In the genomic region with DNA sequence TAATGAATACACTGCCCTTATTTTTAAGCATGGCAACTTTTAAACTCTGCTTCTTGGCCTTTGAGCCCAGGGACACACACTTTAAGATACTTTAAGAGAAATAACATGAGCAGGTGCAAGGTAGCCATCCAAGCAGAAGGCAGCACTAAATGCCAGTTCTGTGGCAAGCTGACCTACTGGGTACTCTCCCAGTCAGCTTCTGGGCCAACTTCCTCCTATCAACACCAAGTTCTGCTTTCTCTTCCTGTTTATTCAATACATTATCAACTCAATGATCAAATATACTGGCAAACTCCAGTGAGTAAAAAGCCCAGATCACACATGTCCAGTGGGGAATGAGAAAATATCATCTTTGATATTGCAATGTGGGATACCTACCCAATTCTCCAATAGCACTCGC, we compare ENCODE assay signal across 26 mouse cellular contexts. TPM values are rescaled to one million over a fixed set of nuclear protein-coding genes. Genes with fewer than 3 reads are reported as not detected.
DNase-seq lines count a peak whose midpoint lies in the region; ATAC-seq and TF ChIP-seq lines count a peak whose summit lies in the region.
"Had no signal": no experiment of that assay in that cellular context is flagged by ENCODE, and none has a peak within 500 bp of the region (broad histone marks: within the 10 kb centered on the region; RNA-seq: fewer than 3 reads in every experiment).

No protein-coding gene starts in this region.

- no peak overlapping the region for H3K9ac ChIP-seq in liver, adult 2 months (ENCODE audit: low read depth, low read length)
- no peak overlapping the region for H3K9ac ChIP-seq in MEL (ENCODE audit: control insufficient read depth, low read depth, low read length, poor library complexity, severe bottlenecking)
- no peak overlapping the region for H3K9ac ChIP-seq in hindbrain, embryonic 12.5 days
- H3K9ac ChIP-seq: embryonic facial prominence, embryonic 15.5 days; forebrain, embryonic 15.5 days; heart, embryonic 15.5 days; intestine, embryonic 15.5 days; limb, embryonic 13.5 days; liver, embryonic 14.5 days; lung, embryonic 15.5 days; midbrain, embryonic 13.5 days; neural tube, embryonic 12.5 days had no signal

- H3K27ac ChIP-seq in liver, adult 2 months (replicated peaks; ENCODE audit: insufficient read depth, low read depth, low read length): no peak overlapping the region
- H3K27ac ChIP-seq in MEL (ENCODE audit: control insufficient read depth, low read depth, low read length): no peak overlapping the region
- H3K27ac ChIP-seq in hindbrain, embryonic 12.5 days: no peak overlapping the region
- H3K27ac ChIP-seq: embryonic facial prominence, embryonic 15.5 days; forebrain, embryonic 15.5 days; heart, embryonic 15.5 days; intestine, embryonic 15.5 days; layer of hippocampus, adult 2 months; limb, embryonic 13.5 days; liver, embryonic 14.5 days; lung, embryonic 15.5 days; midbrain, embryonic 13.5 days; neural tube, embryonic 12.5 days had no signal

- peak in 1 of 2 experiments; percentile 47; a peak in 2 of 4 replicates for TF ChIP-seq EP300 in MEL (IDR thresholded peaks at IDR 0.05; ENCODE audit: low read depth in 1 of 2, low read length in 2 of 2)

- no peak overlapping the region for H3K4me3 ChIP-seq in liver, adult 2 months (ENCODE audit: insufficient read depth, low read depth, low read length)
- H3K4me3 ChIP-seq in MEL (ENCODE audit: control insufficient read depth in 1 of 2, insufficient read depth in 1 of 2, low read depth in 2 of 2, low read length in 2 of 2): no peak overlapping the region
- H3K4me3 ChIP-seq in hindbrain, embryonic 12.5 days: no peak overlapping the region
- H3K4me3 ChIP-seq: embryonic facial prominence, embryonic 15.5 days; forebrain, embryonic 15.5 days; heart, embryonic 15.5 days; intestine, embryonic 15.5 days; layer of hippocampus, adult 2 months; limb, embryonic 13.5 days; lung, embryonic 15.5 days; midbrain, embryonic 13.5 days; neural tube, embryonic 12.5 days had no signal

- no peak for TF ChIP-seq RAD21 in MEL (IDR thresholded peaks at IDR 0.05; ENCODE audit: low read depth, low read length)

- no peaks in the 10 kb centered on the region for H3K36me3 ChIP-seq in liver, adult 2 months (ENCODE audit: control insufficient read depth, insufficient read depth, low read length)
- H3K36me3 ChIP-seq in MEL (ENCODE audit: control insufficient read depth in 1 of 2, insufficient read depth in 2 of 2, low read length in 2 of 2): peaks cover 0 to 13% of the 10 kb centered on the region in 2 experiments; a peak in 3 of 4 replicates
- H3K36me3 ChIP-seq in hindbrain, embryonic 12.5 days: 0 out of 2 replicates have a peak, but pooled peaks cover 3% of the 10 kb centered on the region
- H3K36me3 ChIP-seq: embryonic facial prominence, embryonic 15.5 days; forebrain, embryonic 15.5 days; heart, embryonic 15.5 days; intestine, embryonic 15.5 days; lung, embryonic 15.5 days; neural tube, embryonic 12.5 days had no signal

- ATAC-seq in megakaryocyte progenitor cell, adult 5-6 weeks (replicated peaks; ENCODE audit: poor library complexity): peak; percentile 73
- ATAC-seq in hindbrain, embryonic 12.5 days (ENCODE audit: low FRiP score): no peak
- ATAC-seq: forebrain, embryonic 15.5 days; hindbrain, embryonic 16.5 days; intestine, embryonic 15.5 days; midbrain, embryonic 13.5 days had no signal

- TF ChIP-seq CTCF in liver, adult 2 months (IDR thresholded peaks at IDR 0.05; ENCODE audit: low read depth, low read length): no peak
- TF ChIP-seq CTCF in MEL (IDR thresholded peaks at IDR 0.05 in 2 of 3, conservative IDR thresholded peaks at IDR 0.05 in 1 of 3; ENCODE audit: control insufficient read depth in 1 of 3, insufficient read depth in 1 of 3, low read depth in 2 of 3, low read length in 3 of 3, poor library complexity in 1 of 3, severe bottlenecking in 1 of 3): no peak

- 89% methylated on average over 1 of the region's 1 CpGs for WGBS in liver, adult 2 months
- WGBS in hindbrain, embryonic 12.5 days: 97% methylated on average over 1 of the region's 1 CpGs

- no peaks in the 10 kb centered on the region for H3K27me3 ChIP-seq in liver, adult 2 months (ENCODE audit: control insufficient read depth, insufficient read depth, low read length)
- no peaks in the 10 kb centered on the region for H3K27me3 ChIP-seq in MEL (ENCODE audit: control insufficient read depth in 1 of 2, insufficient read depth in 2 of 2, low read length in 2 of 2)
- H3K27me3 ChIP-seq in hindbrain, embryonic 12.5 days: no peaks in the 10 kb centered on the region
- H3K27me3 ChIP-seq: embryonic facial prominence, embryonic 15.5 days; forebrain, embryonic 15.5 days; heart, embryonic 15.5 days; intestine, embryonic 15.5 days; limb, embryonic 13.5 days; lung, embryonic 15.5 days; midbrain, embryonic 13.5 days; neural tube, embryonic 12.5 days had no signal

- peak; percentile 21 for DNase-seq in liver, adult 2 months (ENCODE audit: extremely low read depth, low read depth, low spot score)
- DNase-seq in liver (no peak), 416B (ENCODE audit: low read depth) (peak; percentile 42), MEL (ENCODE audit: low read depth, low spot score) (peak; percentile 47)
- DNase-seq in right cerebral cortex, postnatal 36 days (ENCODE audit: low spot score in 2 of 2): no peak
- DNase-seq: adrenal gland, postnatal 14 days; cerebellum, adult 8-10 months; gastrocnemius, postnatal 25 days; heart, postnatal 36 days; kidney, adult 8-10 months; kidney, postnatal 10 days; layer of hippocampus, postnatal 36 days; right cerebral cortex, postnatal 4 days had no signal

- TF ChIP-seq POLR2A in liver, adult 2 months (IDR thresholded peaks at IDR 0.05; ENCODE audit: extremely low read depth, insufficient read depth, low read length): no peak
- no peak for TF ChIP-seq POLR2A in MEL (IDR thresholded peaks at IDR 0.05; ENCODE audit: control insufficient read depth in 1 of 2, insufficient read depth in 1 of 2, low read depth in 1 of 2, low read length in 2 of 2, poor library complexity in 1 of 2)

- no peaks in the 10 kb centered on the region for H3K9me3 ChIP-seq in MEL (replicated peaks; ENCODE audit: insufficient read depth, low read length)
- no peaks in the 10 kb centered on the region for H3K9me3 ChIP-seq in hindbrain, embryonic 12.5 days (replicated peaks)
- H3K9me3 ChIP-seq: embryonic facial prominence, embryonic 15.5 days; forebrain, embryonic 15.5 days; heart, embryonic 15.5 days; intestine, embryonic 15.5 days; limb, embryonic 13.5 days; lung, embryonic 15.5 days; midbrain, embryonic 13.5 days; neural tube, embryonic 12.5 days had no signal

- H3K79me2 ChIP-seq in liver, adult 2 months (ENCODE audit: control insufficient read depth, insufficient read depth, low read length): peaks cover 39% of the 10 kb centered on the region
- H3K79me2 ChIP-seq in MEL (ENCODE audit: control insufficient read depth, insufficient read depth, low read length, poor library complexity): peaks cover 24% of the 10 kb centered on the region

- peaks cover 5% of the 10 kb centered on the region for H3K4me1 ChIP-seq in liver, adult 2 months (ENCODE audit: control insufficient read depth, insufficient read depth, low read length)
- H3K4me1 ChIP-seq in MEL (ENCODE audit: control insufficient read depth in 1 of 2, insufficient read depth in 2 of 2, low read length in 2 of 2): peaks cover 5 to 19% of the 10 kb centered on the region in 2 experiments
- H3K4me1 ChIP-seq in hindbrain, embryonic 12.5 days: peaks cover 14% of the 10 kb centered on the region

- H3K4me2 ChIP-seq in hindbrain, embryonic 12.5 days (replicated peaks): no peak overlapping the region
- H3K4me2 ChIP-seq: embryonic facial prominence, embryonic 15.5 days; forebrain, embryonic 15.5 days; heart, embryonic 15.5 days; intestine, embryonic 15.5 days; limb, embryonic 13.5 days; lung, embryonic 15.5 days; midbrain, embryonic 13.5 days; neural tube, embryonic 12.5 days had no signal

TF ChIP-seq in MEL, 35 proteins besides CTCF, POLR2A, EP300 and RAD21:
- no peak for TF ChIP-seq RCOR1 (IDR thresholded peaks at IDR 0.05; ENCODE audit: low read depth, low read length)
- TF ChIP-seq POLR2AphosphoS5 (IDR thresholded peaks at IDR 0.05; ENCODE audit: borderline replicate concordance, low read depth, low read length): no peak
- no peak for TF ChIP-seq SIN3A (IDR thresholded peaks at IDR 0.05; ENCODE audit: low read length)
- no peak for TF ChIP-seq MAX (IDR thresholded peaks at IDR 0.05; ENCODE audit: low read length)
- no peak for TF ChIP-seq JUND (IDR thresholded peaks at IDR 0.05; ENCODE audit: low read depth, low read length)
- TF ChIP-seq ZKSCAN1 (IDR thresholded peaks at IDR 0.05; ENCODE audit: low read depth, low read length): peak; percentile 71
- TF ChIP-seq TAL1 (IDR thresholded peaks at IDR 0.05; ENCODE audit: low read length): no peak
- TF ChIP-seq POLR2AphosphoS2 (IDR thresholded peaks at IDR 0.05; ENCODE audit: low read length): no peak
- no peak for TF ChIP-seq SMC3 (IDR thresholded peaks at IDR 0.05; ENCODE audit: low read depth, low read length)
- no peak for TF ChIP-seq NELFE (IDR thresholded peaks at IDR 0.05; ENCODE audit: low read depth, low read length)
- 0 out of 2 replicates have a peak, but pooled peaks have one; percentile 30 for TF ChIP-seq GATA1 (IDR thresholded peaks at IDR 0.05; ENCODE audit: low read depth, low read length)
- no peak for TF ChIP-seq ZC3H11A (IDR thresholded peaks at IDR 0.05; ENCODE audit: low read depth, low read length)
- no peak for TF ChIP-seq TCF12 (IDR thresholded peaks at IDR 0.05; ENCODE audit: low read depth, low read length)
- TF ChIP-seq MYC (IDR thresholded peaks at IDR 0.05; ENCODE audit: low read depth, low read length): no peak
- no peak for TF ChIP-seq USF2 (IDR thresholded peaks at IDR 0.05; ENCODE audit: borderline replicate concordance in 1 of 2, insufficient read depth in 1 of 2, low read depth in 1 of 2, low read length in 2 of 2)
- TF ChIP-seq UBTF (IDR thresholded peaks at IDR 0.05; ENCODE audit: borderline replicate concordance, insufficient read depth, low read depth, low read length): no peak
- 0 out of 2 replicates have a peak, but pooled peaks have one; percentile 28 for TF ChIP-seq ELF1 (IDR thresholded peaks at IDR 0.05; ENCODE audit: low read depth, low read length)
- no peak for TF ChIP-seq ZMIZ1 (IDR thresholded peaks at IDR 0.05; ENCODE audit: low read depth, low read length)

RNA-seq across cellular contexts. Expression of gene Gxylt1, which starts 7.0 kb away (rescaled TPM):
- 5.7 and 6.1 TPM in 2 replicates for total RNA-seq in liver, adult 2 months (2014; rRNA removed)
- 1.4 and 1.5 TPM in 2 replicates for polyA plus RNA-seq in liver, adult 2 months (2012; rRNA removed)
- 5.3 and 6.0 TPM in 2 replicates for total RNA-seq in MEL (2012; rRNA removed)
- 10 to 100 TPM in 1 of 2 experiments, 1 to 10 TPM in 1; 9.9 to 48.9 TPM for polyA plus RNA-seq in MEL (2012; ENCODE audit: insufficient read depth in 1 of 2, insufficient read length in 2 of 2, low read depth in 1 of 2, low replicate concordance in 2 of 2, missing spikeins in 1 of 2)
- total RNA-seq in megakaryocyte progenitor cell, adult 5-6 weeks (2015): 24.4 and 26.4 TPM in 2 replicates
- 36.5 and 42.5 TPM in 2 replicates for total RNA-seq in megakaryocyte progenitor cell, adult 5-6 weeks (2017)
- polyA plus RNA-seq in hindbrain, embryonic 12.5 days (2016; fragmentation: Nextera tagmentation; extraction: Ambion mirVana): 19.7 and 20.4 TPM in 2 replicates

Comparison
In these comparisons a context has a peak if more than half of its experiments do, and no peak if none do; other contexts are left out.
1. DNase-seq: peak in liver, adult 2 months (single experiment), 416B (single experiment) and MEL (single experiment); none in liver (single experiment) and right cerebral cortex, postnatal 36 days (0 of 2).